Mouse (Mus musculus) gastrocnemius, adult 2 months (tissue): ENCODE results near the gene Gramd4. TPM values are rescaled to one million over a fixed set of nuclear protein-coding genes. Genes with fewer than 3 reads are reported as not detected.
A peak's percentile ranks its signal among the peaks of the same experiment; 100 is the strongest.

Experiments
- DNase-seq: peaks from one replicate; pipeline ENCODE4 v3.0.0; 2022
- H3K27ac ChIP-seq: fragments of 200-600 bp; 2 replicates; pipeline ENCODE4 v1.8.1; 2022; ENCODE audit warnings: mild to moderate bottlenecking
- H3K4me3 ChIP-seq: fragments of 200-600 bp; 2 replicates; pipeline ENCODE4 v1.8.1; 2022; ENCODE audit warnings: mild to moderate bottlenecking, moderate library complexity
- CTCF ChIP-seq: fragments of 200-600 bp; IDR thresholded peaks from 2 replicates; pipeline ENCODE4 v1.8.1; 2022; ENCODE audit warnings: antibody characterized with exemption, mild to moderate bottlenecking, moderate library complexity
- intact Hi-C: fragments of 180-260 bp; cut with DNase I; formaldehyde crosslinking; loops from one replicate; pipeline ENCODE4 v1.15.1; 2025
- total RNA-seq, 2 experiments: library from RNA; stranded (reverse); gene quantifications; 2 replicates each; pipeline ENCODE4 v1.2.3; 2021

The Gramd4 gene
- total RNA-seq, 2 experiments from 2014 or later = 5.8 to 11.4 TPM

DNA sequence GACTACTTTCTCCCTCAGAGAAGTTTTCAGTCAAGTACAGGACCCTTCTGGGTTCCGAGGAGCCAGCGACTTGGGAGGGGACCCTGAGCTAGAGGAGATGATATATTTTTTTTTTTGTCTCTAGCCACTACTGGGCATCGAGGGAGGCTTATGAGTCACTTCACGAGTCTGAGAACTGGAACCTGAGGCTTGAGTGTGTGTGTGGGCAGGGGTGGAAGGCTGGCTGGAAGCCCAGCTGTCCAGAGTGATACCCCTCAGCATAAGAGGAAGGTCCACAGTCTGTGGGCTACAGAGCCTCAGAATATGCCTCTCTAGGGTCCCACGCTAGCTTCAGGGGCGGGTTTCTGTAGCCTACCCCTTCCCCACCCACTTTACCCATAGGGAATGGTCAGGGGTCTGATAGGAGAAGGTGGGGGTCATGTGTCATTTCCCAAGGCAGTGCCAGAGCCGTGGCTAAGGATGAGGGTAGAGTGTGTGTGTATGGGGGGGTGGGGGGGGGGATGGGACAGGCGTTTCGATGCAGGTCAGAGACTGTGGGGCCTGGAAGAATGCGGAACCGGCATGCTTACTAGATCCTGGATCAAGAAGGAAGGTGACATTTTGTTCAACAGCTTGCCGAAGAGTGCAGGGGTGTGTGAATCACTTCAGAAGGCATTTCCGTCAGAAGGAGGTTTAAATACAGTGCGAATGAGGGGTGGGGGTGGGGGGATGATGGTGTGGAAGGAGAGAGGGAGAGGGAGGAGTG, 9.5 kb downstream of the Gramd4 start:
- H3K4me3 ChIP-seq = no peak overlapping the region
- intact Hi-C loops = no loop called here
- no peak for DNase-seq
- no peak overlapping the region for H3K27ac ChIP-seq
- no peak for TF ChIP-seq CTCF

DNA sequence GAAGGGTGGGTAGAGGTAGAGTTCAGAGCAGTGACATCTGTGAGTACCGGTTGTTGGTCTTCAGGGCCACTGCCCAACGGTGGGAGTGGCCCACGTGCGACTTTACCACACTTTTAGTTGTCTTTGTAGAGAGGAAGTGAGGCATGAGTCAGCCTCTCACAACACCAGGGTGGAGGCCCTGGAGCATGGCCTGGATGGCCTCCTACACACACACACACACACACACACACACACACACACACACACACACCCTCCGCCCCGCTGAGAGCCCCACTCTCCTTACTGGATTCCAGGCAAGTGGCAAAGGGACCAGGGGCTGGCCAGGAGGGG, 10.1 kb downstream of the Gramd4 start:
- peak; percentile 37 for DNase-seq
- no peak overlapping the region for H3K27ac ChIP-seq
- H3K4me3 ChIP-seq = no peak overlapping the region
- no peak for TF ChIP-seq CTCF
- intact Hi-C loops = no loop called here

DNA sequence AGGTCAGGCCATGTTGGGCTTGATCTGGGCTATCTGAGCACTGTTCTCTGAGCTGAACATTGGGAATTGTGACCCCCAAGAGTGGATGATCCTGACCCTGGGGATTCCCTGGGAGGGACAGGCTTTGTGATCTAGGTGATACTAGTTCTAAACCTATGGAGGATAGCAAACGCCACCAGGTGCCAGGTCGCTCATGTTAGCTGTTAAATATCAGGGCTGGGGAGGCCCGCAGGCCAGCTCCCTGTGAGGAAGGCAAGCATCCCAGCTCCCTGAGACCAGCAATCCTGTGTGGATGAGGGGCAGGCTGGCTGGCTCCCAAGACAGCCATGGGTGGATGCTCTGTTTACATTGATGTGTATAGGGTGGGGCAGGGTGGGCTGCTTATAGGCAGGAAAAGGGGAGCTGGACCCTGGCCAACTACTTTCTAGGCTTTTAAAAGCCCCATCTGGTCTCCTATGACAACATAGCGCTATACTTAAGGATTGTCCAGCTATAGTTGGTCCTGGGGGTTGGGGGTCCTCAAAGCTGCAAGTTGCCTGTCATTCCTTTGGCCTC, 10.5 kb downstream of the Gramd4 start:
- TF ChIP-seq CTCF = no peak
- H3K27ac ChIP-seq = no peak overlapping the region
- DNase-seq = no peak
- no peak overlapping the region for H3K4me3 ChIP-seq
- intact Hi-C loops = no loop called here

DNA sequence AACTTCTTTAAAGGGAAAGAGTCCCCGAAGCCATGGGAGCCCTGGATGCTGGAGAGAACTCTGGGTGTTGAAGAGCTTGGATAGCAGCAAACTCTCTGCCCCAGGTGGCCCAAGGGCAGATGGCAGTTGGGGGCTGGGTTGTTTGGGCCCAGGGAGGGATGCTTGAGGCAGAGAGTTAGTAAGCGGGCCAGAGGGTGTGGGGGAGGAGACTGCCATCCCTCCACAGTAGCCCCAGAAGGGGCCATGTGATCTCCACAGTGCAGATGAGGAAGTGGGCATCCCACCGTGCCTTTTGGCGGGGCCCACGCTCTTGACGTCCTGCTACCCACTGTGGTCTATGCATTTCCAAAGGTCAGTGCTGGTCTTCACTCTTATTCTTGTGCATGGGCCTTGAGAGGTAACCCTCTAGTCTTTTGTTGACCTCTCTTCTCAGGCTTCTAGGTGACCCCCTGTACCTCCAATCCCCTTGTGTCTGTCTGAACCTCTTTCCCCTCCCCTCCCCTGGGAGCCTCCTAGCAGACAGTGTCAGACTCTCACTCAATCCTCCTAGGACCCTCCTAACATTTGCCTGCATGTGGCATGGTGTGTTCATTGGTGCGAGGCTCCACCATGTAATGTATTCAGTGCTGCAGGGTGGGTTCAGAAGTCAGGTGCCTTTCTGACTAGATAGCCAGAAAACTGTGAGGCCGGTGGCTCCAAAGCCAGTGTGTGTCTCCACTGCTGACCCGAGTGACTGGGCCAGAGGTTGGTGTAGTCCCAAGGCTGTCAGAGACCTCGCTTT, 11.7 kb downstream of the Gramd4 start:
- Histone ChIP-seq H3K27ac (no peak overlapping the region), H3K4me3 (no peak overlapping the region)
- no peak for DNase-seq
- intact Hi-C loops = no loop called here
- no peak for TF ChIP-seq CTCF

DNA sequence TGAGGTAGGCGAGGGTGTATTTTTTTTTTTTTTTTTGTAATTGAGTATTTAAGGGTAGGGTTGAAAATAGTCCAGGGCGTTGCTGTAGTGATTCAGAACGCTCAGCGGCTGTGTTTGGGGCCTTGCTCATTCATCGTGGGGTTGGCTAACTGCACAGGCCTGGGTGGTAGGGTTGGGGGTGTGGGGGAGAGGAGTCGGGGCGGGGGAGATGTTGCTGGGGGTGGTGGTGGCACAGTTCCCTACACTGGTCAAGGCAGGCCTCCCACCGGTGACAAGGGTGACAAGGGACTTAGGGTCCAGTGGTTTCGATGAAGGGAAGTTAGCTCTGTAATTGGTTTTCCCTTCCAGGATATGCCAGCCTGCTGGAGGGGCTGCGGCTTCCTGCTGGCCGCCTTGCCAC, 12.9 kb downstream of the Gramd4 start:
- TF ChIP-seq CTCF = no peak
- intact Hi-C loops = no loop called here
- Histone ChIP-seq H3K4me3 (no peak overlapping the region), H3K27ac (no peak overlapping the region)
- DNase-seq = peak; percentile 13

DNA sequence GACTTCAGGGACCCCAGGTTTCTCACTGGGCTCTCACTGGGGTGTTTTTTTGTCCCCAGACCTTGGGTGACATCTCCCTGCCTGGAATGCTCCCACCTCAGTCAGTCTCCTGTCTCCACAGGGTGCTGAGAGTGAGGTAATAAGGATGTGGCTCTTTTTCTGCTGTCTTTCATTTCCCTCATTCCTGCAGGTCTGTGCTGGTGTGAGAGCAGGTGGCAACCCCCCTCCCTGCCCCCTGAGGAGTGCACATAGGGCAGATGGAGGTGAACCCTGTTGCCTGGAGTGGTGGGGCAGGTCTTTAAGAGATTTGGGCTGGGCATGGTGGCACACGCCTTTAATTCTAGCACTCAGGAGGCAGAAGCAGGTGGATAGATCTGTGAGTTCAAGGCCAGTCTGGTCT, 13.7 kb downstream of the Gramd4 start:
- intact Hi-C loops = no loop called here
- DNase-seq = no peak
- TF ChIP-seq CTCF = no peak

DNA sequence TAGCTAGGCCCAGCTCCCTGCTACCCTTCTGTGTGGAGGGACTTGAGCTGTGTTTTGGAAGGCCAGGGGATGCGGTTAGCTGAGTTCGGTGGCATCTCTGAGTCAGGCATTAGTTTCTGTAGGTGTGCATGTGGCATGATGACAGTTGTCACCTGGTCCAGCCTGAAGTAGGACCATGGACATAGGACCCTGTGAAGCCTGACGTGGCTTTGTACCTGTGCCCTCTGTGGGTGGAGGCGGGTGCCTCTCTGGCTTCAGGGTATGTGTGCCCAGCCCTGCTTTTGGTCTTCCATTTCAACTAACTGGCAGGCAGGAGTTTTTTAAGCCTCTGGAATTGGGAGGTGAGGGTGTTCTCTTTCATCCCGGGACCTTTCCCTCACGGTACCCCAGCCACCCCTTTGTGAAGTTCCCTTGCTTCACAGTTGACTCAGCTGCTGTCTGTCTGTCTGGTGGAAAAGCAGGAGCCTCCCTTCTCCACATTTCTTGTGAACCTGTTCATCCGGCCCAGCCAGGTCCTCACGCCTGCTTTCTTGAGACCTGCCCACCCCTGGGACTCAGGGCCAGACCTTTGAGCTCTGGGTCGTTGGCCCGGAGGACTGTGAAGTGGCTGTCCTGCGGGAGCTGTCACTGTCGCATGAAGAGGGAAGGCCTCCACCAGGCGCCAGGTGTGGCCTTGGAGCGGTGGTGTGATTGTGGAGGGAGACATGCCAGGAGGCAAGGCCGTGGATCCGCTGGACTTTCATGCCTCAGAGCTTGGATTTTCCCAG, 16.9 kb downstream of the Gramd4 start:
- peak overlapping the region; percentile 82 for H3K27ac ChIP-seq
- no peak for TF ChIP-seq CTCF
- no peak overlapping the region for H3K4me3 ChIP-seq
- intact Hi-C loops = no loop called here
- DNase-seq = no peak

More for the DNA sequence above, 13.7 kb downstream of the Gramd4 start:
- Histone ChIP-seq H3K27ac (no peak overlapping the region), H3K4me3 (no peak overlapping the region)

DNA sequence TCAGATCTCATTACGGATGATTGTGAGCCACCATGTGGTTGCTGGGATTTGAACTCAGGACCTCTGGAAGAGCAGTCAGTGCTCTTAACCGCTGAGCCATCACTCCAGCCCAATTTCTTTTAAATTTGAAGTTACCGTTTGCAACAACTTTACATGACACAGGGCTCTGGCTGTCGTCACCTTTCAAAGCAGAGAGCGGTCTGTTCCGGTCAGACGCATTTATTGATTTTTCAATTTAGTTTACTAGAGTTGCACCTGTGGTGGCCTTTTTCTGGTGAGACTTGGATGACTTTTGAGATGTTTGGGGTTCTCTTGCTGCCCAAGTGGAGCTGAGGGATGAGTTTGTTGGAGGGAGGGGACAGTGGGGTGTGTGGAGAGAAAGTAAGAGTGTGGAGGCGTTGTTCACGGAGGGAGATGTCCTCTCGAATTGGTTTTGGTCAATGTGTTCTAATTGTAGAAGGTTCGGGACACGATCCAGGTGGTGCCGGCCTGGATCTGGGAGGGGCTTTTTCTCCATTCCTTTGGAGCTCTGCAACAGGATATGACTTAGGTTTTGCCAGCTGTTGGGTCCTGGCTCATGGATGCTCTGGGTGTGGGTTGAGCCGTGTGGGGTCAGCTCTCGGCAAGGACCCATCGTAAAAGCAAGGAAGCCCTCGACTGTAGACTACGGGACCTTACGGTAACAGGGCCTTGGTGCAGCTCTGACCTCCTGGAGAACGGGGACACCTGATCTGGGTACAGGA, 18.0 kb downstream of the Gramd4 start:
- Histone ChIP-seq H3K27ac (peak overlapping the region; percentile 82), H3K4me3 (peak overlapping the region; percentile 28)
- intact Hi-C loops = no loop called here
- TF ChIP-seq CTCF = no peak
- DNase-seq = no peak

DNA sequence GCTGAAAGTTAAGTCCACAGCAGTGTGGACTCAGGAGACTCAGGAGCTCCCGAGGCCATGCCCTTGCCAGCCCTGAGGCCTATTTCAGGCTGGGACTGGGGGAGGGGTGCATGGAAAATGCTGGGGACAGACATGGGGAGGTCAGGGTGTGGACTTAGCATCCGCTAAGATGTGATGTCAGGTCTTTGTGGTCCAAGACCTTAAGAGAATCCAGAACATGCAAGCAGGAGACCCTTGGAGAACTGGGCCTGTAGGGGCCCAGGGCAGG, 18.5 kb downstream of the Gramd4 start:
- intact Hi-C loops = no loop called here
- DNase-seq = peak; percentile 86
- peak overlapping the region; percentile 82 for H3K27ac ChIP-seq
- H3K4me3 ChIP-seq = peak overlapping the region; percentile 28
- no peak for TF ChIP-seq CTCF

DNA sequence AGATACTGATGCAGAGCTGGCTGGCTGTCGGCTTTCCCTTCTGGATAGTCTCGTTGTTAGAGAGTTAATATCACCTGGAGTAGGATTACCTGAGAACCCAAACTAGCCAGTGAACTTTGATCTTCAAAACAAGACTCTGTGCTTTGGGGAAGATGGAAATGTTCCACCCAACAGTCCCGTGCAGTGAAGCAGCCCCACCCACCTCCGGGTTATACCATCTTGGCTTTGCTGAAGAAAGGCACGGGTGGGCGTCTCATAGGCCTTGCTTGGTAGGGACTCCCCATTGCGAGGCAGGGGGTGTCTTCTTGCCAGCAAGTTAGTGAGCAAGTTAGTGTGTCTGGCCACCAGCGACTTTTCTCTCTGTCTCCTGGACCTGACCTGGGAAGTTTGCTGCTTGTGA, 18.9 kb downstream of the Gramd4 start:
- Histone ChIP-seq H3K4me3 (peak overlapping the region; percentile 17; the same call in 1 of the 2 replicates), H3K27ac (peak overlapping the region; percentile 82)
- intact Hi-C loops = no loop called here
- no peak for TF ChIP-seq CTCF
- no peak for DNase-seq

DNA sequence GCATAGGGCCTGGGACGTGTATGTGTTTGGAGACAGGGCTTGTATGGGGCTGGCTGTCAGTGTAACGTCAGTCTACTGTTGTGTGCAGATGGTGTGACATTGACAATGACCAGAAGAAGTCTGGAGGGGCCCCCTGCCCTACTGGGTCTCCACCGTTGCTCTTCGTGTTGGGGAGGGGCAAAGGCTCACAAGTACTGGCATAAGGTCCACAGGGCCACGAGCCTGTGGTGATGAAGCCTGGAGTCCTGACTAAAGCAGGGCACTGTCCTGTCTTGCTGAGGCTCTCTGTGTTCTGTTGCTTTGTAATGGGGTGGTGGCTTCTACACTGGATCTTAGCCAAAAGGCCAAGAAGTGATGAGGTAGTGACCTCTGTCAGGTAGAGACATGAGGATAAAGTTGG, 20.4 kb downstream of the Gramd4 start:
- intact Hi-C loops = no loop called here
- no peak for DNase-seq
- no peak for TF ChIP-seq CTCF
- no peak overlapping the region for H3K4me3 ChIP-seq
- no peak overlapping the region; the same call in 1 of the 2 replicates for H3K27ac ChIP-seq

DNA sequence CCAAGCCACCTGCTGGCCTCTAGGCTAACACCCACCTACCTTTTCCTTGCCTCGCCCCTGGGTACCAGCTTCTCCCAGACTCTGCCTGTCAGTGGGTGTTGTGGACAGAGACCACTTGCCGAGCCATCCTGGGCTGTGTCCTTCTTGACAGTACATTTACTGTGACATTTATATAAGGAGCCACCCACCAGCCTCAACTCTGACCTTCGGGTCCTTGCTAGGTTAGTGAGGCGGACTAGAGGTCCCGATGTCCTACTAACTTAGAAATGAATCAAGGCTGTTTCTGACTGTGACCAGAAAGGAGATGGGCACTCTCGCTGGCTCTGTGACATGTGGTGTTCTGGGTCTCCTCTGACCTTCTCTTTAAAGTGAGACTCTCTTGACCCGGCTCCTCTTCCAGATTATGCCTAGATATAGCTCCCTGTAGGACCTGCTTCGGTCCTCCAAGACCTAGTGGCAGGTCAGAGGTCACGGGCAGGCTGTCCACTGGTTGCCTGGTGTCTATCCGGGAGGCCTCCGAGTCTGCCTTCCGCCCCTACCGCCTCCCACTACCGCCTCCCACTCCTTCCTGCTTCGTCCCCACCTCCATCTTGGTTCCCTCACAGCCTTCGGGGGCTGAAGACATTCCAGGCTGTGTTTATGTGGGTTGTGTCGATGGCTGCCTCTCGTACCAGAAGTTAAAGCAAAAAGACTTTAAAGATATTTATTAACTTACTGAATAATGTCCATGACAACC, 21.2 kb downstream of the Gramd4 start:
- peak overlapping the region; percentile 69 for H3K27ac ChIP-seq
- H3K4me3 ChIP-seq = no peak overlapping the region
- DNase-seq = no peak
- intact Hi-C loops = no loop called here
- no peak for TF ChIP-seq CTCF
